Mouse (Mus musculus) liver, adult 2 months (tissue): ENCODE measurements around the gene Zbp1. TPM values are rescaled to one million over a fixed set of nuclear protein-coding genes. Genes with fewer than 3 reads are reported as not detected.

ENCODE experiments used
- DNase-seq: peaks from one replicate; pipeline ENCODE4 v3.0.0-alpha.2; 2011; ENCODE audit warnings: low read depth, low spot score; ENCODE audit errors: extremely low read depth
- H3K27ac ChIP-seq: fragments of 200-500 bp; replicated peaks from 2 replicates; pipeline ENCODE4 v1.5.1; 2012; ENCODE audit warnings: low read depth, mild to moderate bottlenecking, control low read depth, inconsistent platforms, low read length; ENCODE audit not compliant: insufficient read depth
- H3K27me3 ChIP-seq: fragments of 200-500 bp; 2 replicates; pipeline ENCODE4 v1.6.1; 2012; ENCODE audit warnings: mild to moderate bottlenecking, moderate library complexity, low read length, inconsistent platforms; ENCODE audit not compliant: control insufficient read depth, insufficient read depth
- H3K36me3 ChIP-seq: fragments of 200-500 bp; 2 replicates; pipeline ENCODE4 v1.6.1; 2012; ENCODE audit warnings: low read length, inconsistent platforms; ENCODE audit not compliant: control insufficient read depth, insufficient read depth
- H3K4me1 ChIP-seq: fragments of 200-500 bp; 2 replicates; pipeline ENCODE4 v1.6.1; 2011; ENCODE audit warnings: low read length; ENCODE audit not compliant: control insufficient read depth, insufficient read depth
- H3K4me3 ChIP-seq: fragments of 200-500 bp; 2 replicates; pipeline ENCODE4 v1.5.1; 2011; ENCODE audit warnings: low read depth, mild to moderate bottlenecking, control low read depth, low read length, moderate library complexity; ENCODE audit not compliant: insufficient read depth
- H3K79me2 ChIP-seq: fragments of 200-500 bp; 2 replicates; pipeline ENCODE4 v1.6.1; 2012; ENCODE audit warnings: inconsistent platforms, mild to moderate bottlenecking, low read length, moderate library complexity; ENCODE audit not compliant: control insufficient read depth, insufficient read depth
- H3K9ac ChIP-seq: fragments of 200-500 bp; 2 replicates; pipeline ENCODE4 v1.6.1; 2012; ENCODE audit warnings: low read depth, mild to moderate bottlenecking, control low read depth, inconsistent platforms, low read length
- CTCF ChIP-seq: fragments of 200-500 bp; IDR thresholded peaks from 2 replicates; pipeline ENCODE4 v1.5.1; 2011; ENCODE audit warnings: low read depth, low read length, control low read depth
- POLR2A ChIP-seq: fragments of 200-500 bp; IDR thresholded peaks from 2 replicates; pipeline ENCODE4 v1.6.1; 2011; ENCODE audit warnings: low read length, control low read depth; ENCODE audit not compliant: insufficient read depth; ENCODE audit errors: extremely low read depth
- WGBS: fragments of 180-500 bp; shearing (Covaris S2); methylation state at CpG from one replicate; pipeline ENCODE4 v1.1.7; 2018; 5-methylcytosine and 5-hydroxymethylcytosine counted together
- polyA plus RNA-seq: library from polyadenylated mRNA; depleted of rRNA; stranded (reverse); fragments of >200 nt; gene quantifications from 2 replicates; pipeline ENCODE4 v1.2.3, GENCODE M21; 2012
- total RNA-seq: library from RNA; depleted of rRNA; stranded (reverse); fragments of >200 nt; gene quantifications from 2 replicates; pipeline ENCODE4 v1.2.3, GENCODE M21; 2014

The Zbp1 gene
- total and polyA plus RNA-seq, 2 experiments, result 10.8 to 13.2 TPM

DNA sequence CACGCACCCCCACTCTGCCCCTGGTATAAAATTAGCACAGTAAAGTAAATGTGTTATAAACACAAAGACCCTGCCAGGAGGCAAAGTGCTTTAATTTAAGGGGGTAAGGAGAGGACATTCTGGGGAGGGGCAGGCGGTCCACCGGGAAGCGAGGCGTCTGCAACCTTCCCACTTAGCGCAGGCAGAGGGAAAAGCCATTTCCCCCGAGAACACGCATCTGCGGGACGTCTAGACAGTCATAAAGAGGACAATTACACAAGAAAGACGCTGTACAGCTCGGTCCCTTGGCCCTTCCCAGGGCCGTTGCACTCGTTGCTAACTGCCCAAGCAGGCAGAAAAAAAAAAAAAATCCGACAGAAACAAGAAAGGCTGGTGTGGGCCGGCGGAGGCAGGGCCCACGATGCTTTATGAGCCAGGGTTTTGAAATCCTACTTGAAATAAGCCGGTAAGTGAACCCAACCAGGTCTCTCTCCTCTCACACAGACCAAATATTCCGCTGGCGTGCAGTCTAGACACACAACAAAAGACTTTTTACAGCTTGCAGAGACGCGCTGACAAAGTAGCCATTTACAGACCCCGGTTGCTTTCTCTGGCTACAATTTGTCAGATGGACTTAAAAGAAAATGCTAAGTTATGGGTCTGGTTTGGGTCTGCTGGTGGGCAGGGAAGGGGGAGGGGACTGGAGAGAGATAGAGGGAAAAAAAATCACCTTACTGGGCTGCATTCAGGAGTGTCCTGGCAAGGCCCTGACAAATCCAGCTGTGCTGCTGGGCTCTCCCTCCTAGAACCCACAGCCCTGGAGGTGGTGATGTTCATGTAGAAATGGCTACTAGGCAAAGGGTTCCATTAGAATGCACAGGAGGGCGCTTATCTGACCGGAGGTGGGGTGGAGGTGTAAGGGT lies 35.3 kb upstream of the Zbp1 start:
- H3K36me3 ChIP-seq, result no peaks in the 10 kb centered on the region
- no peaks in the 10 kb centered on the region for H3K79me2 ChIP-seq
- H3K4me1 ChIP-seq, result no peaks in the 10 kb centered on the region
- no peaks in the 10 kb centered on the region for H3K27me3 ChIP-seq
- no peak overlapping the region for H3K27ac ChIP-seq
- no peak overlapping the region for H3K9ac ChIP-seq
- no peak overlapping the region for H3K4me3 ChIP-seq
- no peak for DNase-seq
- TF ChIP-seq POLR2A, result no peak
- no peak for TF ChIP-seq CTCF
- WGBS, result 72% methylated on average over 26 of the region's 26 CpGs

- TF ChIP-seq CTCF (no peak), POLR2A (no peak)
- no peaks in the 10 kb centered on the region for H3K27me3 ChIP-seq
- no peaks in the 10 kb centered on the region for H3K4me1 ChIP-seq
- no peak overlapping the region for H3K9ac ChIP-seq
- H3K79me2 ChIP-seq, result no peaks in the 10 kb centered on the region
- H3K4me3 ChIP-seq, result no peak overlapping the region
- 76% methylated on average over 9 of the region's 9 CpGs for WGBS
- H3K36me3 ChIP-seq, result no peaks in the 10 kb centered on the region
- no peak overlapping the region for H3K27ac ChIP-seq
- no peak for DNase-seq
These were observed 33.0 kb upstream of the Zbp1 start for GRCm38 (mm10) chr2:173251675-173252074.

DNA sequence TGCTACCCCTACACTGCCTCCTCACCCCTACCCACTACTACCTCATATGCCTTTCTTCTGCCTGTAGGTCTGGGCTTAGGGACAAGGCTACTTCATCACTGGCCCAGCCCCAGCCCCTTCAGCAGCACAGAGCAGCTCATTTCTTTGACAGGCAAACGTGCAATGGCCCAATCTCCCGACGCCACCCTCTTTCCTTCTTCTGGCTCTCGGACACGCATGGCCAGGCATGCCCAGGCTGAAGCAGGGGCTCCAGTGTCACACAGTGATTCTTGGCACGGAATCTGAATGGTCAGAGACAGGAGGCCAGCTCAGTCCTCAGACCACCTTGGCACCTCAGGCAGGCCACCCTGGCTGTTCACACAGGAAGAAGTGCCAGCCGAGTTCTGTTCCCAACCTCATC lies 32.4 kb upstream of the Zbp1 start:
- DNase-seq, result no peak
- H3K4me1 ChIP-seq, result no peaks in the 10 kb centered on the region
- TF ChIP-seq POLR2A, result no peak
- TF ChIP-seq CTCF, result no peak
- no peaks in the 10 kb centered on the region for H3K79me2 ChIP-seq
- no peak overlapping the region for H3K9ac ChIP-seq
- H3K4me3 ChIP-seq, result no peak overlapping the region
- no peaks in the 10 kb centered on the region for H3K36me3 ChIP-seq
- H3K27me3 ChIP-seq, result no peaks in the 10 kb centered on the region
- WGBS, result 73% methylated on average over 7 of the region's 7 CpGs
- H3K27ac ChIP-seq, result no peak overlapping the region

- no peak overlapping the region for H3K27ac ChIP-seq
- no peaks in the 10 kb centered on the region for H3K4me1 ChIP-seq
- H3K9ac ChIP-seq, result no peak overlapping the region
- no peak for TF ChIP-seq POLR2A
- no peak for TF ChIP-seq CTCF
- H3K36me3 ChIP-seq, result no peaks in the 10 kb centered on the region
- no peak overlapping the region for H3K4me3 ChIP-seq
- no peaks in the 10 kb centered on the region for H3K27me3 ChIP-seq
- no peak for DNase-seq
- 41% methylated on average over 2 of the region's 2 CpGs for WGBS
- no peaks in the 10 kb centered on the region for H3K79me2 ChIP-seq
These were observed 31.7 kb upstream of the Zbp1 start for GRCm38 (mm10) chr2:173250411-173250810.

GRCm38 (mm10) chr2:173249965-173250364 lies 31.2 kb upstream of the Zbp1 start:
- whole genome bisulfite sequencing, result 87% methylated on average over 8 of the region's 8 CpGs
- DNase-seq, result no peak
- Histone ChIP-seq H3K27me3 (no peaks in the 10 kb centered on the region), H3K79me2 (no peaks in the 10 kb centered on the region), H3K27ac (no peak overlapping the region), H3K36me3 (no peaks in the 10 kb centered on the region), H3K4me1 (no peaks in the 10 kb centered on the region), H3K4me3 (no peak overlapping the region), H3K9ac (no peak overlapping the region)
- TF ChIP-seq POLR2A (no peak), CTCF (no peak)

DNA sequence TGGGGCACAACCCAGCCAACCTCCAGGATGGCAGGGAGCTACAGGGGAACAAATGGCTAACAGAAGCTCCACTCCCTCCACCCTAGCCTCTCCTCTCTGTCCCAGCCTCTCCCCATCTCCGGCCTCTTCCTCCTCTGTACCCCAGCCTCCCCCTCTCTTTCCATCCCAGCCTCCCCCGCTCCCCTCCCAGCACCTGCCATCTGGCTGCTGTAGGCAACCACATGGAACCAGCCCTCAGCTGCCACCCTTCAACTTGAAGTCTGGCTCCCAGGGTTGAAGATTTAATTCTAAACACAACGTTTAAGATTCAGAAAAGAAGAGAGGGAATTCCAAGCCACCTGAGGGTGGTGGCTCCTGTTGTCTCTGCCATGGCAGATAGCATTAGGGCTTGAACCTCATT lies 30.7 kb upstream of the Zbp1 start:
- Histone ChIP-seq H3K4me1 (no peaks in the 10 kb centered on the region), H3K9ac (no peak overlapping the region), H3K79me2 (no peaks in the 10 kb centered on the region), H3K27me3 (no peaks in the 10 kb centered on the region), H3K36me3 (no peaks in the 10 kb centered on the region), H3K27ac (no peak overlapping the region), H3K4me3 (no peak overlapping the region)
- no peak for DNase-seq
- WGBS, result 67% methylated on average over 3 of the region's 3 CpGs
- TF ChIP-seq CTCF (no peak), POLR2A (no peak)
